Mouse (Mus musculus) bone marrow macrophage, adult 2 months (primary cell): Measurements from ENCODE around the gene BC029722.

Experiments
- CTCF ChIP-seq: IDR thresholded peaks from 2 replicates; pipeline ENCODE4 v1.5.1; 2012; ENCODE audit warnings: low read depth, mild to moderate bottlenecking, low read length, moderate library complexity
- POLR2A ChIP-seq: IDR thresholded peaks from 2 replicates; pipeline ENCODE4 v1.6.1; 2012; ENCODE audit warnings: mild to moderate bottlenecking, low read depth, low read length, borderline replicate concordance

DNA sequence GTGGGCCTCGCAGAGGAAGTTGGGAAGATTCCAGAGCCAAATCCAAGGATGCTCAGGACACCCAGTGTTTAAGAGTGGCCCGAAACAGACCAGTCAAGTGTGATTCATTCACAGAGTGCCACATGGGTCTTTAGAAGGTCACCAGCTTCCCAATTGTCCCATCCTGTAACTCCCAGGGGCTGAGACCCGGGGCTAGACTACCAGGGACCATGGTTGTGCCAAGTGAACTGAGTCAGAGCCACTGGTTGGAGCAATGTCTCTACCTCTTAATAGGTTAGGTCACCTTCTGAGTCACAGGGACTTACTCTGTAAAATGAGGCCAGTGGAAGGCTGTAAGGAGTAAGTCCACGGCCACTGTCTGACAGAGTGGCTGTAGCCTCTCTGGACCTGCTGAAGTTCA lies 19.7 kb upstream of the BC029722 start:
- TF ChIP-seq CTCF (no peak), POLR2A (no peak)
